Mouse (Mus musculus): Measurements from ENCODE around the gene Gm4985.
"Not testable (repeated sequence)": the region's sequence is repeated elsewhere in the genome, so short reads cannot be mapped to it uniquely, and the experiment has no call there.

DNA sequence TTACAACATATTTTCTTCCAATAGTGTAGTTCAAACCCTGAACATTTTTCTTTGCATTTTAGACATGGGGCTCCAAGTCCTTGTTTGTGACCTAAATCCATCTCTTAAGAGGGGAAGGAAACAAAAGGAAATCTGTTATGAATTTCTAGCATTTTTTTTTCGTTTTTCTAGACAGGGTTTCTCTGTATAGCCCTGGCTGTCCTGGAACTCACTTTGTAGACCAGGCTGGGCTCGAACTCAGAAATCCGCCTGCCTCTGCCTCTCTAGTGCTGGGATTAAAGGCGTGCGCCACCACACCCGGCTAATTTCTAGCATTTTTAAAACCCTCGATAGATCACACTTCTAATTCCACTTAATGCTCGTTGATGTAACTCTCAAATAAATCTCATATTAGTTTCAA is at the start of gene Gm4985:
- not testable (repeated sequence) for TF ChIP-seq POLR2A (IDR thresholded peaks at IDR 0.05; ENCODE audit: control insufficient read depth in 1 of 2, insufficient read depth in 1 of 2, low read depth in 1 of 2, low read length in 2 of 2, poor library complexity in 1 of 2); ZC3H11A (IDR thresholded peaks at IDR 0.05; ENCODE audit: low read depth, low read length); CTCF (IDR thresholded peaks at IDR 0.05 in 2 of 3, conservative IDR thresholded peaks at IDR 0.05 in 1 of 3; ENCODE audit: control insufficient read depth in 1 of 3, insufficient read depth in 1 of 3, low read depth in 2 of 3, low read length in 3 of 3, poor library complexity in 1 of 3, severe bottlenecking in 1 of 3); POLR2AphosphoS2 (IDR thresholded peaks at IDR 0.05; ENCODE audit: low read length); JUND (IDR thresholded peaks at IDR 0.05; ENCODE audit: low read depth, low read length); BHLHE40 (IDR thresholded peaks at IDR 0.05; ENCODE audit: borderline replicate concordance, low read depth, low read length); MAZ (IDR thresholded peaks at IDR 0.05; ENCODE audit: low read depth, low read length)

Data from MEL (cell line).